9 mouse cellular contexts compared by ENCODE assay signal in the genomic region with DNA sequence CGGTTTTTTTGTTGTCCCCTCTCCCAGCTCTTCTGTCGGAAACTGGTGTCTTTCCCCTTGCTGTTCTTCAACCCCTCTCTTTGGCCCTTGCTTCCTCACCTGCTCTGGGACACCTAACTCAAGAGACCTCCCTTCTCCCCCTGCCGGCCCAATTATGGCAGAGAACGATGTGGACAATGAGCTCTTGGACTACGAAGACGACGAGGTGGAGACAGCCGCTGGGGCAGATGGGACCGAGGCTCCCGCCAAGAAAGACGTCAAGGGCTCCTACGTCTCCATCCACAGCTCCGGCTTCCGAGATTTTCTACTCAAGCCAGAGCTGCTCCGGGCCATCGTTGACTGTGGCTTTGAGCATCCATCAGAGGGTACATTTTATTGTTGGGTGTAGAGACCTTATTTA. TPM values are rescaled to one million over a fixed set of nuclear protein-coding genes. Genes with fewer than 3 reads are reported as not detected.
A peak's percentile ranks its signal among the peaks of the same experiment; 100 is the strongest.
DNase-seq lines count a peak whose midpoint lies in the region; ATAC-seq lines count a peak whose summit lies in the region.
"Had no signal": no experiment of that assay in that cellular context is flagged by ENCODE, and none has a peak within 500 bp of the region (broad histone marks: within the 10 kb centered on the region; RNA-seq: fewer than 3 reads in every experiment).

No protein-coding gene starts in this region.

- H3K36me3 ChIP-seq in forebrain, embryonic 12.5 days (replicated peaks), result peaks cover 50% of the 10 kb centered on the region
- peaks cover 40% of the 10 kb centered on the region for H3K36me3 ChIP-seq in hindbrain, embryonic 16.5 days (ENCODE audit: control insufficient read depth, insufficient read depth, low read length)

- H3K4me3 ChIP-seq in forebrain, embryonic 12.5 days (replicated peaks), result peak overlapping the region; percentile 98
- H3K4me3 ChIP-seq in hindbrain, embryonic 16.5 days (ENCODE audit: low read length), result peak overlapping the region; percentile 69

- H3K9me3 ChIP-seq in forebrain, embryonic 12.5 days, result no peaks in the 10 kb centered on the region
- no peaks in the 10 kb centered on the region for H3K9me3 ChIP-seq in hindbrain, embryonic 16.5 days (ENCODE audit: control insufficient read depth, low read length)

- 5% methylated on average over 16 of the region's 16 CpGs for WGBS in forebrain, embryonic 12.5 days
- 2% methylated on average over 16 of the region's 16 CpGs for WGBS in hindbrain, embryonic 16.5 days

- peak overlapping the region; percentile 98 for H3K27ac ChIP-seq in forebrain, embryonic 12.5 days
- peak overlapping the region; percentile 89 for H3K27ac ChIP-seq in hindbrain, embryonic 16.5 days (ENCODE audit: low read depth, low read length)

- ATAC-seq in forebrain, embryonic 12.5 days (ENCODE audit: low FRiP score), result no peak
- ATAC-seq in hindbrain, embryonic 16.5 days, result no peak

- H3K4me2 ChIP-seq in forebrain, embryonic 12.5 days, result peak overlapping the region; percentile 79
- H3K4me2 ChIP-seq in hindbrain, embryonic 16.5 days (ENCODE audit: low read length), result peak overlapping the region; percentile 78

- peak; percentile 97 for DNase-seq in heart, adult 11 months
- no peak for DNase-seq in heart, adult 8-10 months (ENCODE audit: low spot score)
- DNase-seq in brain, adult 2 months (ENCODE audit: low read depth, low spot score), result peak; percentile 81
- peak; percentile 54 for DNase-seq in liver
- DNase-seq in neural tube, embryonic 10.5 days (ENCODE audit: extremely low spot score, low spot score), result peak; percentile 57
- no peak for DNase-seq in ovary, postnatal 10 days (ENCODE audit: low spot score)

- peak overlapping the region; percentile 100 for H3K9ac ChIP-seq in forebrain, embryonic 12.5 days
- peak overlapping the region; percentile 95 for H3K9ac ChIP-seq in hindbrain, embryonic 16.5 days (ENCODE audit: low read depth, low read length)

- H3K27me3 ChIP-seq in forebrain, embryonic 12.5 days, result no peaks in the 10 kb centered on the region
- H3K27me3 ChIP-seq in hindbrain, embryonic 16.5 days (replicated peaks; ENCODE audit: control insufficient read depth, insufficient read depth, low read length), result no peaks in the 10 kb centered on the region

- H3K4me1 ChIP-seq in forebrain, embryonic 12.5 days, result peaks cover 49% of the 10 kb centered on the region
- H3K4me1 ChIP-seq in hindbrain, embryonic 16.5 days (ENCODE audit: control insufficient read depth, insufficient read depth, low read depth, low read length), result peaks cover 38% of the 10 kb centered on the region

RNA-seq across cellular contexts. Expression of gene Ddx39b, which starts 1.5 kb away (rescaled TPM):
- 10 to 100 TPM; 76.7 to 92.1 (median 86.6) TPM for total RNA-seq in heart, adult 8-10 months (2022)
- polyA plus RNA-seq in forebrain, embryonic 12.5 days (2016; fragmentation: Nextera tagmentation; extraction: Ambion mirVana), result 614 and 623 TPM in 2 replicates
- polyA plus RNA-seq in hindbrain, embryonic 16.5 days (2015; fragmentation: Nextera tagmentation; extraction: Ambion mirVana), result 331 and 355 TPM in 2 replicates

RNA-seq across cellular contexts. Expression of gene Nfkbil1, which starts 7.5 kb away (rescaled TPM):
- 1 to 10 TPM; 8.2 to 9.4 (median 8.5) TPM for total RNA-seq in heart, adult 8-10 months (2022)
- 11.0 and 12.9 TPM in 2 replicates for polyA plus RNA-seq in forebrain, embryonic 12.5 days (2016; fragmentation: Nextera tagmentation; extraction: Ambion mirVana)
- polyA plus RNA-seq in hindbrain, embryonic 16.5 days (2015; fragmentation: Nextera tagmentation; extraction: Ambion mirVana), result 9.8 and 10.1 TPM in 2 replicates

RNA-seq across cellular contexts. Expression of gene Atp6v1g2, which starts 9.6 kb away (rescaled TPM):
- total RNA-seq in heart, adult 8-10 months (2022), result 1 to 10 TPM; 1.7 to 3.6 (median 1.9) TPM
- 16.2 and 17.3 TPM in 2 replicates for polyA plus RNA-seq in forebrain, embryonic 12.5 days (2016; fragmentation: Nextera tagmentation; extraction: Ambion mirVana)
- polyA plus RNA-seq in hindbrain, embryonic 16.5 days (2015; fragmentation: Nextera tagmentation; extraction: Ambion mirVana), result 140 and 151 TPM in 2 replicates

RNA-seq across cellular contexts. Expression of gene H2-D1, which starts 19.4 kb away (rescaled TPM):
- 100 to 1,000 TPM; 108 to 169 (median 117) TPM for total RNA-seq in heart, adult 8-10 months (2022)
- polyA plus RNA-seq in forebrain, embryonic 12.5 days (2016; fragmentation: Nextera tagmentation; extraction: Ambion mirVana), result 37.2 and 39.2 TPM in 2 replicates
- polyA plus RNA-seq in hindbrain, embryonic 16.5 days (2015; fragmentation: Nextera tagmentation; extraction: Ambion mirVana), result 125 and 134 TPM in 2 replicates

RNA-seq across cellular contexts. Expression of gene Gm16181, which starts 22.5 kb away (rescaled TPM):
- under 1 TPM in 1 of 4 experiments, not detected in 3; 0.72 TPM for total RNA-seq in heart, adult 8-10 months (2022)
- polyA plus RNA-seq in forebrain, embryonic 12.5 days (2016; fragmentation: Nextera tagmentation; extraction: Ambion mirVana), result 0.41 TPM in 2 replicates
- 0.34 and 0.45 TPM in 2 replicates for polyA plus RNA-seq in hindbrain, embryonic 16.5 days (2015; fragmentation: Nextera tagmentation; extraction: Ambion mirVana)
- total RNA-seq: left cerebral cortex, postnatal 10 days had no signal

Comparison
In these comparisons a context has a peak if more than half of its experiments do, and no peak if none do; other contexts are left out.
1. DNase-seq: peak in heart, adult 11 months (single experiment), brain, adult 2 months (single experiment), liver (single experiment) and neural tube, embryonic 10.5 days (single experiment); none in heart, adult 8-10 months (single experiment) and ovary, postnatal 10 days (single experiment).